Mouse (Mus musculus) neural tube, embryonic 11.5 days (tissue): ENCODE measurements around the gene Scn3a. TPM values are rescaled to one million over a fixed set of nuclear protein-coding genes. Genes with fewer than 3 reads are reported as not detected.

Experiments used
- ATAC-seq: fragments of 200-750 bp; cut with Nextera tagmentation; 2 replicates; pipeline ENCODE4 v1.8.0; 2017; ENCODE audit warnings: moderate number of reproducible peaks, mild to moderate bottlenecking, moderate TSS enrichment, moderate library complexity; ENCODE audit not compliant: insufficient read depth, low FRiP score, low TSS enrichment
- DNase-seq: peaks from one replicate; pipeline ENCODE4 v3.0.0-alpha.2; 2015; ENCODE audit warnings: low spot score
- H3K27ac ChIP-seq: fragments of 300-500 bp; sonication (generic); 2 replicates; pipeline ENCODE4 v1.5.1; 2014; ENCODE audit warnings: low read depth, mild to moderate bottlenecking, low read length
- H3K27me3 ChIP-seq: fragments of 300-500 bp; sonication (generic); 2 replicates; pipeline ENCODE4 v1.6.1; 2014; ENCODE audit warnings: mild to moderate bottlenecking, low read length, mixed read lengths; ENCODE audit not compliant: control insufficient read depth, insufficient read depth
- H3K36me3 ChIP-seq: fragments of 300-500 bp; sonication (generic); 2 replicates; pipeline ENCODE4 v1.6.1; 2014; ENCODE audit warnings: mild to moderate bottlenecking, low read length, moderate library complexity, mixed read lengths; ENCODE audit not compliant: control insufficient read depth, insufficient read depth
- H3K4me1 ChIP-seq: fragments of 300-500 bp; sonication (generic); 2 replicates; pipeline ENCODE4 v1.6.1; 2014; ENCODE audit warnings: low read length, mixed read lengths; ENCODE audit not compliant: control insufficient read depth, insufficient read depth
- H3K4me2 ChIP-seq: fragments of 300-500 bp; sonication (generic); 2 replicates; pipeline ENCODE4 v1.6.1; 2014; ENCODE audit warnings: low read depth, mild to moderate bottlenecking, moderate library complexity
- H3K4me3 ChIP-seq: fragments of 300-500 bp; sonication (generic); 2 replicates; pipeline ENCODE4 v1.5.1; 2014; ENCODE audit warnings: low read depth, low read length
- H3K9ac ChIP-seq: fragments of 300-500 bp; sonication (generic); 2 replicates; pipeline ENCODE4 v1.6.1; 2014; ENCODE audit warnings: mild to moderate bottlenecking, low read length
- H3K9me3 ChIP-seq: fragments of 300-500 bp; sonication (generic); 2 replicates; pipeline ENCODE4 v1.6.1; 2016; ENCODE audit warnings: low read length; ENCODE audit not compliant: control insufficient read depth
- WGBS: fragments of 180-500 bp; shearing (Covaris S2); extraction: QIAGEN DNeasy Blood & Tissue Kit; methylation state at CpG from one replicate; pipeline ENCODE4 v1.1.7; 2014; 5-methylcytosine and 5-hydroxymethylcytosine counted together
- polyA plus RNA-seq: library from polyadenylated mRNA; unstranded; fragments of >200 nt; fragmentation: Nextera tagmentation; extraction: Ambion mirVana; gene quantifications from 2 replicates; pipeline ENCODE4 v1.2.1, GENCODE M21; 2014

Gene Scn3a
- polyA plus RNA-seq, 1 experiment from 2014 or later: 27.4 TPM

- no peak for ATAC-seq
Observed at GRCm38 (mm10) chr2:65532127-65532854, 35.1 kb downstream of the Scn3a start.

GRCm38 (mm10) chr2:65529148-65529547 lies 38.3 kb downstream of the Scn3a start:
- DNase-seq (no peak), ATAC-seq (no peak)
- WGBS: 67% methylated on average over 5 of the region's 5 CpGs
- Histone ChIP-seq H3K27ac (no peak overlapping the region), H3K4me1 (no peaks in the 10 kb centered on the region), H3K9me3 (no peaks in the 10 kb centered on the region), H3K36me3 (no peaks in the 10 kb centered on the region), H3K4me2 (no peak overlapping the region), H3K27me3 (no peaks in the 10 kb centered on the region), H3K9ac (no peak overlapping the region), H3K4me3 (no peak overlapping the region)

More at GRCm38 (mm10) chr2:65532127-65532854, 35.1 kb downstream of the Scn3a start:
- Histone ChIP-seq H3K9ac (no peak overlapping the region), H3K4me1 (no peaks in the 10 kb centered on the region), H3K4me2 (no peak overlapping the region), H3K27me3 (no peaks in the 10 kb centered on the region), H3K36me3 (no peaks in the 10 kb centered on the region), H3K9me3 (no peaks in the 10 kb centered on the region), H3K4me3 (no peak overlapping the region), H3K27ac (no peak overlapping the region)
- 83% methylated on average over 10 of the region's 10 CpGs for WGBS
- DNase-seq: no peak

GRCm38 (mm10) chr2:65516703-65517102 lies 50.7 kb downstream of the Scn3a start:
- Histone ChIP-seq H3K9ac (no peak overlapping the region), H3K27me3 (no peaks in the 10 kb centered on the region), H3K27ac (no peak overlapping the region), H3K36me3 (no peaks in the 10 kb centered on the region), H3K4me3 (no peak overlapping the region), H3K4me2 (no peak overlapping the region), H3K9me3 (no peaks in the 10 kb centered on the region), H3K4me1 (no peaks in the 10 kb centered on the region)
- 82% methylated on average over 6 of the region's 6 CpGs for WGBS
- no peak for DNase-seq
- ATAC-seq: no peak

GRCm38 (mm10) chr2:65508217-65508616 lies 59.2 kb downstream of the Scn3a start:
- 89% methylated on average over 12 of the region's 12 CpGs for WGBS
- no peak overlapping the region for H3K9ac ChIP-seq
- no peaks in the 10 kb centered on the region for H3K4me1 ChIP-seq
- no peak overlapping the region for H3K4me3 ChIP-seq
- H3K27ac ChIP-seq: no peak overlapping the region
- ATAC-seq: no peak
- no peaks in the 10 kb centered on the region for H3K9me3 ChIP-seq
- H3K4me2 ChIP-seq: no peak overlapping the region
- H3K36me3 ChIP-seq: no peaks in the 10 kb centered on the region
- DNase-seq: no peak
- H3K27me3 ChIP-seq: no peaks in the 10 kb centered on the region

GRCm38 (mm10) chr2:65490450-65490849 lies 77.0 kb downstream of the Scn3a start:
- Histone ChIP-seq H3K4me2 (no peak overlapping the region), H3K4me3 (no peak overlapping the region), H3K9ac (no peak overlapping the region), H3K4me1 (no peaks in the 10 kb centered on the region), H3K36me3 (no peaks in the 10 kb centered on the region), H3K9me3 (no peaks in the 10 kb centered on the region), H3K27ac (no peak overlapping the region), H3K27me3 (no peaks in the 10 kb centered on the region)
- DNase-seq (no peak), ATAC-seq (no peak)
- WGBS: 80% methylated on average over 9 of the region's 9 CpGs

GRCm38 (mm10) chr2:65483434-65483833 lies 84.0 kb downstream of the Scn3a start:
- WGBS: 92% methylated on average over 3 of the region's 3 CpGs

GRCm38 (mm10) chr2:65481007-65481672 lies 86.3 kb downstream of the Scn3a start:
- no peak overlapping the region for H3K4me2 ChIP-seq
- WGBS: 86% methylated on average over 4 of the region's 4 CpGs

More at GRCm38 (mm10) chr2:65483434-65483833, 84.0 kb downstream of the Scn3a start:
- no peaks in the 10 kb centered on the region for H3K36me3 ChIP-seq
- no peak overlapping the region for H3K4me3 ChIP-seq
- H3K4me2 ChIP-seq: no peak overlapping the region
- H3K4me1 ChIP-seq: no peaks in the 10 kb centered on the region
- DNase-seq: no peak
- H3K9ac ChIP-seq: no peak overlapping the region
- H3K9me3 ChIP-seq: no peaks in the 10 kb centered on the region
- no peak for ATAC-seq
- no peak overlapping the region for H3K27ac ChIP-seq
- no peaks in the 10 kb centered on the region for H3K27me3 ChIP-seq

GRCm38 (mm10) chr2:65471311-65471882 lies 96.0 kb downstream of the Scn3a start:
- H3K4me3 ChIP-seq: no peak overlapping the region
- 0 out of 2 replicates have a peak overlapping the region, but pooled peaks have one; percentile 46 for H3K27ac ChIP-seq
- H3K4me1 ChIP-seq: no peaks in the 10 kb centered on the region
- no peak for DNase-seq
- no peaks in the 10 kb centered on the region for H3K36me3 ChIP-seq
- ATAC-seq: no peak
- H3K27me3 ChIP-seq: no peaks in the 10 kb centered on the region
- H3K9ac ChIP-seq: no peak overlapping the region
- no peaks in the 10 kb centered on the region for H3K9me3 ChIP-seq
- H3K4me2 ChIP-seq: 0 out of 2 replicates have a peak overlapping the region, but pooled peaks have one; percentile 12
- 57% methylated on average over 11 of the region's 11 CpGs for WGBS

More at GRCm38 (mm10) chr2:65481007-65481672, 86.3 kb downstream of the Scn3a start:
- H3K4me1 ChIP-seq: no peaks in the 10 kb centered on the region
- no peaks in the 10 kb centered on the region for H3K9me3 ChIP-seq
- H3K27ac ChIP-seq: no peak overlapping the region
- no peak overlapping the region for H3K9ac ChIP-seq
- DNase-seq: no peak
- no peak overlapping the region for H3K4me3 ChIP-seq
- H3K27me3 ChIP-seq: no peaks in the 10 kb centered on the region
- no peak for ATAC-seq
- H3K36me3 ChIP-seq: no peaks in the 10 kb centered on the region
